Mouse (Mus musculus): Measurements from ENCODE around the gene Zfp248. TPM values are rescaled to one million over a fixed set of nuclear protein-coding genes. Genes with fewer than 3 reads are reported as not detected.

Gene Zfp248
- polyA plus RNA-seq (2012; rRNA removed) = 0.26 and 0.45 TPM in 2 replicates

GRCm38 (mm10) chr6:118455042-118455631, at the start of gene Zfp248:
Gene Zfp248 (minus strand): TSS chr6:118455528.

GRCm38 (mm10) chr6:118478957-118479708, 23.8 kb upstream of the Zfp248 start, which contains the start of gene Zfp9:
Gene Zfp9 (minus strand): TSS chr6:118479320.

DNA sequence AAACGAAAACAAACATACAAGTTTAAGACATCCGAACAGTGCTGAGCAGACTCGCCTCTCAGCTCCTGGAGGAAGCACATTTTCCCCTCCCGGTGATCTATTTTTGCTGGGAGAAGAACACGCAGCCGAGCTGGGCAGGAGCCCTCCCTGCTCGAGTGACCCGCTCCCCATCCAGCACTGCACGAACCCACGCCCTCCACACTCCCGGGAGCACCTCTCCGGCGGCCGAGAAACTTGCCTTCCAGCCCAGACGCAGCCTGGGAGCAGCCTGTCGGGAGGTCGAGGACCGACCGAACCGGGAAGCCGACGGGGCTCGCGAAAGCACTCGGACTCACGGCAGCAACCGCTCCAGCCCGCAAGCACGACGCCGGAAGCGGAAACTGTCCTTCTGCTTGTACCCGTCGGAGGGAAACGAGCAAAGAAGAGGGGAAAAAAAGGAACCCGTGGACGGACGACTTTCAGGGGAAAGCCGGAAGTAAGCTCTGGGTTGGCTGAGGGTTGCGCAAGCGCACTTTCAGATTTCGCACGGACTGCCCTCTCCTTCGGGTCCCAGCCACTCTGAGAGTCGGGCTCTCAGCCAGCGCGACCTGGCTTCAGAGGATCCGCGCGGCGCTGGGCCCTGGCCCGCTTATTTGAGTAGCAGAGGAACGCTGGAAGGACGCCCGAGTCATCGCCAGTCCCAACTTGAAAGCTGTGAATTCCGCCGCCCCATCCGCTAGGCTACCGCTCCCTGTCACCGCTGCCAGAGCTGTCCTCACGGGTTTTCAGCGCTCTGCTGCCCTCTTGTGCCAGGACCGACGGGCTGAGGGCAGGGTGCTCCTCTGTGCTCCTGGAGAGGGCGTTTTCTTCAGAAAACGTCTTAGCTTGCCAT, 36.0 kb downstream of the Zfp248 start, which contains the start of gene Bms1:
TSS of gene Bms1 (minus strand) at position 425 of the 871 bp plus-strand sequence.

Other genes starting within 250 kb of the Zfp248 start
- 1.5 and 2.2 TPM in 2 replicates for gene Bms1, start 36.1 kb downstream of the Zfp248 start, polyA plus RNA-seq (2012; rRNA removed)
- 0.86 and 1.0 TPM in 2 replicates for gene Zfp9, start 23.8 kb upstream of the Zfp248 start, polyA plus RNA-seq (2012; rRNA removed)
- gene Ankrd26, start 106.7 kb upstream of the Zfp248 start, polyA plus RNA-seq (2012; rRNA removed) = 0.41 and 1.1 TPM in 2 replicates